Mouse (Mus musculus) lung, adult 2 months (tissue): ENCODE results near the gene Kat6b.

Experiments
- CTCF ChIP-seq: fragments of 200-500 bp; IDR thresholded peaks from 2 replicates; pipeline ENCODE4 v1.5.1; 2011; ENCODE audit warnings: mild to moderate bottlenecking, low read length, control low read depth; ENCODE audit not compliant: insufficient read depth
- POLR2A ChIP-seq: fragments of 200-500 bp; IDR thresholded peaks from 2 replicates; pipeline ENCODE4 v1.6.1; 2011; ENCODE audit warnings: low read depth, mild to moderate bottlenecking, control low read depth, low read length, borderline replicate concordance; ENCODE audit errors: extremely low read depth

- TF ChIP-seq CTCF = no peak
- TF ChIP-seq POLR2A = no peak
These were observed 28.1 kb downstream of the Kat6b start for GRCm38 (mm10) chr14:21509111-21509905.
